Mouse (Mus musculus) myocyte (in vitro differentiated cells): ENCODE measurements at regions not wholly inside any gene's neighbourhood (a gene's known extent, or its start where the extent isn't known, plus 50 kb on each side); places are given as distances from the start of the nearest gene placed in this dataset.

Experiments
- H3K27me3 ChIP-seq: one replicate; pipeline ENCODE4 v1.6.1; 2011; ENCODE audit not compliant: control insufficient read depth, insufficient read depth, insufficient read length
- H3K36me3 ChIP-seq: one replicate; pipeline ENCODE4 v1.6.1; 2011; ENCODE audit not compliant: control insufficient read depth, insufficient read depth
- H3K4me2 ChIP-seq: one replicate; pipeline ENCODE4 v1.6.1; 2011; ENCODE audit warnings: low read depth, control low read depth
- H3K4me3 ChIP-seq: one replicate; pipeline ENCODE4 v1.5.1; 2011; ENCODE audit warnings: mild to moderate bottlenecking, control low read depth, moderate library complexity
- H3K79me2 ChIP-seq: one replicate; pipeline ENCODE4 v1.6.1; 2011; ENCODE audit not compliant: control insufficient read depth, insufficient read depth
- H3ac ChIP-seq: one replicate; pipeline ENCODE4 v1.6.1; 2011; ENCODE audit not compliant: control insufficient read depth, insufficient read length
- CEBPB ChIP-seq: IDR thresholded peaks from 2 replicates; pipeline ENCODE4 v1.6.1; 2011; ENCODE audit warnings: mild to moderate bottlenecking, moderate library complexity; ENCODE audit not compliant: poor library complexity, insufficient read depth, severe bottlenecking
- E2F4 ChIP-seq: IDR thresholded peaks from one replicate; pipeline ENCODE4 v1.6.1; 2011; ENCODE audit warnings: mild to moderate bottlenecking, control low read depth, moderate library complexity; ENCODE audit not compliant: insufficient read depth
- MAX ChIP-seq: IDR thresholded peaks from one replicate; pipeline ENCODE4 v1.6.1; 2011; ENCODE audit warnings: low read depth, mild to moderate bottlenecking, control low read depth
- MYOD1 ChIP-seq, 3 experiments: IDR thresholded peaks; one replicate each; pipeline ENCODE4 v1.6.1; 2011; ENCODE audit warnings: control low read depth in 2 of 3, low read depth in 2 of 3, mild to moderate bottlenecking in 2 of 3, moderate library complexity in 1 of 3; ENCODE audit not compliant: insufficient read length in 2 of 3, control insufficient read depth in 1 of 3
- MYOG ChIP-seq, 3 experiments: IDR thresholded peaks; one replicate each; pipeline ENCODE4 v1.6.1; 2011; ENCODE audit warnings: control low read depth in 2 of 3, low read depth in 2 of 3, mild to moderate bottlenecking in 2 of 3; ENCODE audit not compliant: insufficient read length in 2 of 3, control insufficient read depth in 1 of 3, insufficient read depth in 1 of 3
- POLR2A ChIP-seq: IDR thresholded peaks from one replicate; pipeline ENCODE4 v1.6.1; 2011; ENCODE audit warnings: low read depth, mild to moderate bottlenecking, control low read depth, moderate library complexity; ENCODE audit not compliant: insufficient read length
- POLR2AphosphoS2 ChIP-seq: IDR thresholded peaks from one replicate; pipeline ENCODE4 v1.6.1; 2011; ENCODE audit warnings: low read depth, control low read depth; ENCODE audit not compliant: insufficient read length
- REST ChIP-seq: IDR thresholded peaks from one replicate; pipeline ENCODE4 v1.6.1; 2011; ENCODE audit warnings: mild to moderate bottlenecking, control low read depth, moderate library complexity; ENCODE audit not compliant: insufficient read depth, insufficient read length
- SRF ChIP-seq: IDR thresholded peaks from one replicate; pipeline ENCODE4 v1.6.1; 2011; ENCODE audit warnings: low read depth; ENCODE audit not compliant: control insufficient read depth, insufficient read length
- TCF12 ChIP-seq: IDR thresholded peaks from one replicate; pipeline ENCODE4 v1.6.1; 2011; ENCODE audit warnings: mild to moderate bottlenecking, control low read depth; ENCODE audit not compliant: poor library complexity, insufficient read depth, severe bottlenecking
- TCF3 ChIP-seq: IDR thresholded peaks from one replicate; pipeline ENCODE4 v1.6.1; 2011; ENCODE audit warnings: low read depth, control low read depth; ENCODE audit not compliant: insufficient read length
- USF1 ChIP-seq: IDR thresholded peaks from one replicate; pipeline ENCODE4 v1.6.1; 2011; ENCODE audit warnings: low read depth, mild to moderate bottlenecking, control low read depth, moderate library complexity

- H3ac ChIP-seq = no peak overlapping the region
- H3K4me3 ChIP-seq = no peak overlapping the region
- no peaks in the 10 kb centered on the region for H3K36me3 ChIP-seq
- H3K79me2 ChIP-seq = no peaks in the 10 kb centered on the region
- no peak for TF ChIP-seq MYOG (IDR thresholded peaks at IDR 0.05; ENCODE audit: control insufficient read depth in 1 of 3, insufficient read depth in 1 of 3, insufficient read length in 2 of 3, low read depth in 2 of 3)
- no peak for TF ChIP-seq REST
- TF ChIP-seq MYOD1 (IDR thresholded peaks at IDR 0.05; ENCODE audit: control insufficient read depth in 1 of 3, insufficient read length in 2 of 3, low read depth in 2 of 3) = no peak
- TF ChIP-seq TCF12 = no peak
- no peak for TF ChIP-seq USF1
- no peak for TF ChIP-seq POLR2AphosphoS2
- no peak for TF ChIP-seq TCF3
- no peak for TF ChIP-seq CEBPB
- TF ChIP-seq MAX = no peak
- no peak for TF ChIP-seq SRF
- no peak for TF ChIP-seq E2F4
- TF ChIP-seq POLR2A = no peak
- H3K4me2 ChIP-seq = no peak overlapping the region
- H3K27me3 ChIP-seq = no peaks in the 10 kb centered on the region
Observed at GRCm38 (mm10) chr4:94385703-94386102, 170.6 kb upstream of the Gm10306 start.

GRCm38 (mm10) chr4:94388317-94388716 lies 168.0 kb upstream of the Gm10306 start:
- Histone ChIP-seq H3K4me2 (no peak overlapping the region), H3K27me3 (no peaks in the 10 kb centered on the region), H3K4me3 (no peak overlapping the region), H3K36me3 (no peaks in the 10 kb centered on the region), H3K79me2 (no peaks in the 10 kb centered on the region), H3ac (no peak overlapping the region)
- TF ChIP-seq POLR2A (no peak), TCF12 (no peak), SRF (no peak), USF1 (no peak)

- Histone ChIP-seq H3K27me3 (no peaks in the 10 kb centered on the region), H3K36me3 (no peaks in the 10 kb centered on the region), H3ac (no peak overlapping the region), H3K4me2 (no peak overlapping the region), H3K4me3 (no peak overlapping the region), H3K79me2 (no peaks in the 10 kb centered on the region)
- TF ChIP-seq POLR2A (no peak), USF1 (no peak), E2F4 (no peak), POLR2AphosphoS2 (no peak), TCF3 (no peak), MYOG (IDR thresholded peaks at IDR 0.05; ENCODE audit: control insufficient read depth in 1 of 3, insufficient read depth in 1 of 3, insufficient read length in 2 of 3, low read depth in 2 of 3) (no peak), REST (no peak), MAX (no peak), MYOD1 (IDR thresholded peaks at IDR 0.05; ENCODE audit: control insufficient read depth in 1 of 3, insufficient read length in 2 of 3, low read depth in 2 of 3) (no peak)
Observed at GRCm38 (mm10) chr4:94394462-94394861, 161.9 kb upstream of the Gm10306 start.

- H3K79me2 ChIP-seq = no peaks in the 10 kb centered on the region
- no peaks in the 10 kb centered on the region for H3K27me3 ChIP-seq
- H3K4me2 ChIP-seq = no peak overlapping the region
- no peak overlapping the region for H3K4me3 ChIP-seq
- H3ac ChIP-seq = no peak overlapping the region
- no peak for TF ChIP-seq MYOD1 (IDR thresholded peaks at IDR 0.05; ENCODE audit: control insufficient read depth in 1 of 3, insufficient read length in 2 of 3, low read depth in 2 of 3)
- TF ChIP-seq MYOG (IDR thresholded peaks at IDR 0.05; ENCODE audit: control insufficient read depth in 1 of 3, insufficient read depth in 1 of 3, insufficient read length in 2 of 3, low read depth in 2 of 3) = no peak
- TF ChIP-seq CEBPB = no peak
- no peak for TF ChIP-seq POLR2AphosphoS2
- no peak for TF ChIP-seq POLR2A
- no peak for TF ChIP-seq TCF12
- H3K36me3 ChIP-seq = no peaks in the 10 kb centered on the region
Observed at GRCm38 (mm10) chr4:94397284-94397683, 159.1 kb upstream of the Gm10306 start.

- H3K4me3 ChIP-seq = no peak overlapping the region
- no peaks in the 10 kb centered on the region for H3K36me3 ChIP-seq
- H3ac ChIP-seq = no peak overlapping the region
- H3K79me2 ChIP-seq = no peaks in the 10 kb centered on the region
- TF ChIP-seq REST (no peak), USF1 (no peak), MYOG (IDR thresholded peaks at IDR 0.05; ENCODE audit: control insufficient read depth in 1 of 3, insufficient read depth in 1 of 3, insufficient read length in 2 of 3, low read depth in 2 of 3) (no peak), TCF12 (no peak), E2F4 (no peak), POLR2A (no peak), MYOD1 (IDR thresholded peaks at IDR 0.05; ENCODE audit: control insufficient read depth in 1 of 3, insufficient read length in 2 of 3, low read depth in 2 of 3) (no peak), MAX (no peak), TCF3 (no peak), POLR2AphosphoS2 (no peak), CEBPB (no peak), SRF (no peak)
- no peak overlapping the region for H3K4me2 ChIP-seq
- no peaks in the 10 kb centered on the region for H3K27me3 ChIP-seq
Observed at GRCm38 (mm10) chr4:94406922-94407321, 149.4 kb upstream of the Gm10306 start.
